Mouse (Mus musculus): ENCODE measurements at regions not wholly inside any gene's neighbourhood (a gene's known extent, or its start where the extent isn't known, plus 50 kb on each side); places are given as distances from the start of the nearest gene placed in this dataset.
A peak's percentile ranks its signal among the peaks of the same experiment; 100 is the strongest.
"Not testable (repeated sequence)": the region's sequence is repeated elsewhere in the genome, so short reads cannot be mapped to it uniquely, and the experiment has no call there.

DNA sequence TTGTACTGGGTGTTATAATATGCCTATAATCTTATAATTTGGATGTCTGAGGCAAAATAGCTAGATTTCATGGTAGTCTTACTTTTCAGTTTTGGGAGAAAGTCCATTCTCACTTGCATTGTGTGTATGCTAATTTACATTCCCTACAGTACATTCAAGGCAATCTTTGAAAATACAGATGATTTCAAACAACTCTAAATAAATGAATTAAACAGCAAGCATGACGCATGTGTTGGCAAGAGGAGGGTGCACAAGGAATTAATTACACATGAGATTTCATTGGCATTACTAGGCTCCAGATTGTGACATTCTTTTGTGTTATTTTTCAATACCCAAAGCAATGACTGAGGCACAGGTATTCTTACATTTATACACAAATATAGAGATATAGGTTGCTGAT lies 495.2 kb upstream of the Cypt12 start:
- no peak for DNase-seq

- no peak for DNase-seq
These were observed 487.7 kb upstream of the Cypt12 start for GRCm38 (mm10) chr3:17460545-17460944.

DNA sequence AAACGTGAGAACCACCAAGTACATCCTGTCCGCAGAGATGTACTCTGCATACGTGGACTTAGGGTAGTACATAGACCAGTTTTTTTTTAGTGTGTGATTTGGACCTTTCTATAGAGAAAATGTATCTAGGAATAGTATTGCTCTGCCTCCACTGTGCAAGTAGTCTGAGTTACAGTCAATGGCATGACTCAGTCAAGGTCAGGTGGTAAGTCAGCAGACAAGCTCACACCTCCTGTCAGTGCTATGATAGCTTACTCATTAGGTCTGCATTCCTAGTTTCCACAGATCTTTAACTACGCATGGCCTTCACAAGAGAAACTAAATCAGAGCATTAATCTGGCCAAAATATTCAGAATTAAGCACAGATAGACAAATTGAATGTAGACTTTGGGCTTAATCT lies 486.8 kb upstream of the Cypt12 start:
- no peak for DNase-seq

DNA sequence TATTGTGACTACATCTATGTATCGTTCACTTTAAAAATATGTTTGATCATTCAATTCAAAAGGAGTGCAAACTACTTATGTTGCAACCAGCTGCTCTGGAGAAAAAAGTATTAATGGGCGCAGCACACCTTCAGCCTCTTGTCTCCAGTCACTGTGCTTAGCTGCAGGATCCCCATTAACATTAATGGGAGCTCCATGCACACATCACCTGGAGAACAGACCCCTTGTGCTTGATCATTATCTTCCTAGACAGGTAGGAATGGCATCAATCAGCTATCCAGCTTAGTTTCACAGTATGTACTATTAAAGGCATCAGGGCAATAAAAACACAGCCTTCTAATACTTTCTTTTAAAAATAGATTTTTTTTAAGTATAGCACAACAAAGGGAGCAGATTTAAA lies 474.4 kb upstream of the Cypt12 start:
- DNase-seq: no peak

GRCm38 (mm10) chr3:17489240-17490142 lies 458.7 kb upstream of the Cypt12 start:
- DNase-seq: peak; percentile 11

- DNase-seq: no peak
These were observed 457.6 kb upstream of the Cypt12 start for GRCm38 (mm10) chr3:17490632-17491031.

DNA sequence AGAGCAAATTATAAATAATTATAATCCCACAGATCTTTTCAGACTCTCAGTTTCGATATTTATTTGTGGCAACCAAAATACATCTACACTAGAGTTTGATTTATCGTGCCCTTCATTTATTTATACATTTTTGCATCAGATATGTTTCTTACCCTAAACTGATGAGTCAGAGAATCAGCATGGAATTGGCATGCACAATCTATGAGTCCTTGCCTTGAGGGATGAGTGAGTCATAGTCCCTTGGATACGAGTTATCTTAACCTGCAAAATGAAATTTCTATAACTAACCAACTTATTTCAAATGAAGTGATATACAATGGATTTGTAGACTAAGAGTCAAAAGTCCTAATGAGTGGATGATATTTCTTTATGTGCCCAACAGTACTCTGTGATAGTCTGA lies 449.9 kb upstream of the Cypt12 start:
- DNase-seq: no peak

DNA sequence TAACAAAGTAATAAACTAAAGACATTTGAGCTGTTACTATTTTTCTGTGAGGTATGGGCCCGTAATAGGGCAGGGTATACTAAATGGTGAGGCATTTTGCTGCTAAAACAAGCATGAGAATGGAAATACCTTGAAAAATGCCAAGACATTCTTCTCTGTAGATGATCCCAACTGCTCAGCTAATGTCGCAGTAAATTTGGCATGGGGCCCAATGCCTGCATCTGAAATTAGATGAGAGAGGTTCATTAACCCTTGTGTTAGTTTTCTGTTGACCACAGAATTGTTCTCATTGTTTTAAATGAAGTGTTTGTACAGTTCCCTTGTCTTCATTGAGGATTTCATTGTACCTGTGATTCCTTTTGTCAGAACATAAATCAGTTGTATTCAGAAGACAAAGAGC lies 446.7 kb upstream of the Cypt12 start:
- no peak for DNase-seq

DNA sequence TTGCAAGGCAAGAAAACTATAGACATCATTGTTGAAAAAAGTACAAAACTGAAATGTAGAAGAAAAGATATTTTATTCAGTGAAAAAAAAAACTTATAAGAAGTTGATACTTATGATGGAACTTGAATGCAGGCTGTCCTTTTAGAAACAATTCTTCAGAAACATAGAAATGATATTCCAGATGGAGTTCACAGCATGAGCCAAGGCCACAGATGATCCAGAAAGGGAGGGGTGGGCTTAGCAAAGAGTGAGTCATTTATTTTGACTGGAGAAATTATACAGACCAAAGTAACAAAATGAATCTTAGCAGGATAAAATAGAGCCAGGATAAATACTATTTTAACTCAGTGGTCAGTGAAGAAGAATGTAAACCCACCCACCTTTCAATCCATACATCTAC lies 406.9 kb upstream of the Cypt12 start:
- no peak for DNase-seq

DNA sequence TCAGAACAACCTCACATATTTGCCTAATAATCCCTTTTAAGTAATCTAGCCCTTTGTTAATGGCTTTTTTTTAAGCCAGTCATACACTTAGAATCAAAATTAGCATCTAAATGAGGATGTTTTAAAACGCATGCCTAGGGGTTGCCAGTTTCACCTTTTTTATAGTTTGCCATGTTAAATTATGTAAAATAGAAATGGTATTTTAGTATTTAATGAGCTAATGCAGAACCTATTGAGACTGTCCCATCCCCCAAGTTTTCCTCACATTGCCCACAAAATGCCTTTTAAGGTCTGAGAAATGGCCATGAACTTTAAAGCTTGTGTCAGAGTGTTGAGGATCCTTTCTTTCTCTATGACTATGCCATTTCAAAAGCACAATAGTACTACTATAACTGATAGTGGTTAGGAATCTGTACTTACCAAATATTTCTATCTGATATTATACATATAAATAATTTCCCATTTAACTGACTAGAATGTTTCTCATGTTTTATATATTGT lies 400.6 kb upstream of the Cypt12 start:
- no peak for DNase-seq

GRCm38 (mm10) chr3:17582487-17582886 lies 365.7 kb upstream of the Cypt12 start:
- no peak for DNase-seq

DNA sequence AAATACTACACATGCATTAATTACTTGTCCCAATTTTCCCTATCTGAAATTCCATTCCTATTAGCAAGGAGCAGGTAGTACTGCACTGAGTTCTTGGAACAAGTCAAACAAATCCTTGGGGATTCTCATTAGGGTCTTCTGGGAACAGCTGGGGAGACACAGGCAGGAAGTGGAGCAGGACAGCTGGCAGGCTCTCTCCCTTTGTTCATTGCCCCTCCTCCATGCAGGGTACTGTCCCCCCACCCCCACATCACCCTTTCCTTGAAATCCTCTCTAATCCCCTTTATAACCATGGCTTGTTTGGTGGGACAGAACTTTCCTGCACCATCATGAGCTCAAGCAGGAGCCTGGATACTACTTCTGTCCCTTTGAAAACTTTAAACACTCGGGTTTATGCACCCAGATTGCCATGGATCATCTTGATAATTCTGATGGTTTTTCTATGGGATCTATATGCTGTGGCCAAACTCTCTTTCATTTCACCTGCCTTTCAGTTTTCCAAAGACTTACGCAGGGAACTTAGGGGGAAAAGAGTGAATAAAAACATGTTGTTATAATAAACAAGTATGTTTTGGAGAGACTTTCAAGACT lies 358.2 kb upstream of the Cypt12 start:
- DNase-seq: no peak

GRCm38 (mm10) chr3:17592463-17592862 lies 355.7 kb upstream of the Cypt12 start:
- DNase-seq: no peak

- no peak for DNase-seq
These were observed 351.8 kb upstream of the Cypt12 start for GRCm38 (mm10) chr3:17596365-17596764.

- no peak for DNase-seq
These were observed 334.7 kb upstream of the Cypt12 start for GRCm38 (mm10) chr3:17613486-17613885.

- DNase-seq: peak; percentile 88
These were observed 331.7 kb upstream of the Cypt12 start for GRCm38 (mm10) chr3:17616439-17617070.

- DNase-seq: no peak
These were observed 328.7 kb upstream of the Cypt12 start for GRCm38 (mm10) chr3:17619489-17619888.

DNA sequence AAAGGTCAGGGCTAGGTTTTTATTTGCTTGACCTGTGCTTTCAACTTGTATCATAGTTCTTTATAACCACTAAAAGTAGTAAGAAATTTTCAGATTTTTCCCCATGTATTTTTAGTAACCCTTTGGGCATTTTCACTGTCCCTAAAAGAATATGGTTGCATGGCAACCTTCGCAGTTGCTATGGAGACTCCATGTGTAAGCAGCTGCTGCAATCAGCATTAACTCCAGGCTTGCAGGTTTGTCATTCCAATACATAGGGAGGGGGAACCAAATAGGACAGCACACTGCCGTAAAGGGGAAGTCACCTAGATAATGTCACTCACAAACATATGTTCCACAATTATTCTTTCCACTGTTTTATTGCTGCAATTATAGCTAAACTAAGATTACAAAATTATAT lies 328.3 kb upstream of the Cypt12 start:
- no peak for DNase-seq

DNA sequence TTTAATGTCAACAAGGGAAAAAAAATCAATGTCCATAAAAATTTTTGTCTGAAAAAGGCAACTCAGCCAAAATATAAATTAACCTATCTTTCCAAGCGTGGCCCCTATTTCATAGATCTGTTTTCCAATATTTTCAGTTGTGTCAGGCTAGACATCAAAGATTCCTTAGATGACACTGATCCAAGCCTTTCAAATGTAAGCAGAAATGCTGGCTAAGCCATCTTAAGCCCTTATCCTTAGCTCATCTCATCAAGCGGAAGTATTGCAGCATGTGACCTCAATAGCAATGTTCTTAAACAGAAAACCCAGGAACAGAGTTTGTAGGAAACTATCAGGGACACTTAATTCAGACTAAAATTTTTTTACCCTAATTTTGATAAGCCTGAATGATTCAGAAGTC lies 327.8 kb upstream of the Cypt12 start:
- no peak for DNase-seq

DNA sequence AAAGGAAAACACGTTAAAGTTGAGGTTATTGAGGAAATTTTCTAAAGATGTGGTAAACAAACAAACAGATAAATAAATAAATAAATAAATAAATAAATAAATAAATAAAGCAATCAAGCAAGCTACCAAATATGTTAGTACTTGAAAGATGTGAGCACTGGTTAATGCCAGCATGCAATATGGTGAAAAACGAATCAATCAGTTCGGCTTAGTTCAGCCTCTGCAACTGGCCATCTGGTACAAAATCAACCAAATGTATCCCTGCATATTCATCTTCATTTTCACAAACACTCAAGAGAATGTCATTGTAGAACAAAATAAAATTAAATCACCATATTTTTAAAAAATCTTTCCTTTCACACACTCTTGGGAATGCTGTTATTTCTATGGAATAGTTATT lies 315.7 kb upstream of the Cypt12 start:
- no peak for DNase-seq

- DNase-seq: no peak
These were observed 311.9 kb upstream of the Cypt12 start for GRCm38 (mm10) chr3:17636276-17636675.

- DNase-seq: not testable (repeated sequence)
These were observed 288.2 kb upstream of the Cypt12 start for GRCm38 (mm10) chr3:17659988-17660387.

GRCm38 (mm10) chr3:17661987-17662386 lies 286.2 kb upstream of the Cypt12 start:
- no peak for DNase-seq

GRCm38 (mm10) chr3:17667016-17667415 lies 281.2 kb upstream of the Cypt12 start:
- no peak for DNase-seq
